Mouse (Mus musculus) embryonic facial prominence, embryonic 14.5 days (tissue): ENCODE measurements around the gene Mettl11b. TPM values are rescaled to one million over a fixed set of nuclear protein-coding genes. Genes with fewer than 3 reads are reported as not detected.
A peak's percentile ranks its signal among the peaks of the same experiment; 100 is the strongest.

ENCODE experiments used
- ATAC-seq: fragments of 200-750 bp; cut with Nextera tagmentation; 2 replicates; pipeline ENCODE4 v1.8.0; 2017; ENCODE audit warnings: low read depth, moderate number of reproducible peaks, moderate TSS enrichment
- DNase-seq: peaks from one replicate; pipeline ENCODE4 v3.0.0-alpha.2; 2015; ENCODE audit warnings: low spot score
- H3K27ac ChIP-seq: fragments of 300-500 bp; sonication (generic); replicated peaks from 2 replicates; pipeline ENCODE4 v1.5.1; 2014; ENCODE audit warnings: low read depth, mild to moderate bottlenecking, low read length, moderate library complexity
- H3K27me3 ChIP-seq: fragments of 300-500 bp; sonication (generic); replicated peaks from 2 replicates; pipeline ENCODE4 v1.6.1; 2014; ENCODE audit warnings: low read length; ENCODE audit not compliant: control insufficient read depth, insufficient read depth
- H3K36me3 ChIP-seq: fragments of 300-500 bp; sonication (generic); 2 replicates; pipeline ENCODE4 v1.6.1; 2014; ENCODE audit warnings: low read length, mixed read lengths; ENCODE audit not compliant: control insufficient read depth, insufficient read depth
- H3K4me1 ChIP-seq: fragments of 300-500 bp; sonication (generic); 2 replicates; pipeline ENCODE4 v1.6.1; 2014; ENCODE audit warnings: antibody characterized with exemption, low read length; ENCODE audit not compliant: control insufficient read depth, insufficient read depth
- H3K4me2 ChIP-seq: fragments of 300-500 bp; sonication (generic); 2 replicates; pipeline ENCODE4 v1.6.1; 2014; ENCODE audit warnings: low read depth, mild to moderate bottlenecking, low read length, moderate library complexity, mixed read lengths
- H3K4me3 ChIP-seq: fragments of 300-500 bp; sonication (generic); 2 replicates; pipeline ENCODE4 v1.5.1; 2014; ENCODE audit warnings: low read depth, mild to moderate bottlenecking, low read length
- H3K9ac ChIP-seq: fragments of 300-500 bp; sonication (generic); 2 replicates; pipeline ENCODE4 v1.6.1; 2014; ENCODE audit warnings: low read depth, mild to moderate bottlenecking, low read length, moderate library complexity, mixed read lengths
- H3K9me3 ChIP-seq: fragments of 300-500 bp; sonication (generic); 2 replicates; pipeline ENCODE4 v1.6.1; 2016; ENCODE audit warnings: low read length; ENCODE audit not compliant: control insufficient read depth
- WGBS: fragments of 180-500 bp; shearing (Covaris S2); extraction: QIAGEN DNeasy Blood & Tissue Kit; methylation state at CpG from one replicate; pipeline ENCODE4 v1.1.7; 2014; 5-methylcytosine and 5-hydroxymethylcytosine counted together
- polyA plus RNA-seq: library from polyadenylated mRNA; unstranded; fragments of >200 nt; fragmentation: Nextera tagmentation; extraction: Ambion mirVana; gene quantifications from 2 replicates; pipeline ENCODE4 v1.2.1, GENCODE M21; 2014

Gene Mettl11b
- polyA plus RNA-seq, 1 experiment from 2014 or later = 1.5 TPM

DNA sequence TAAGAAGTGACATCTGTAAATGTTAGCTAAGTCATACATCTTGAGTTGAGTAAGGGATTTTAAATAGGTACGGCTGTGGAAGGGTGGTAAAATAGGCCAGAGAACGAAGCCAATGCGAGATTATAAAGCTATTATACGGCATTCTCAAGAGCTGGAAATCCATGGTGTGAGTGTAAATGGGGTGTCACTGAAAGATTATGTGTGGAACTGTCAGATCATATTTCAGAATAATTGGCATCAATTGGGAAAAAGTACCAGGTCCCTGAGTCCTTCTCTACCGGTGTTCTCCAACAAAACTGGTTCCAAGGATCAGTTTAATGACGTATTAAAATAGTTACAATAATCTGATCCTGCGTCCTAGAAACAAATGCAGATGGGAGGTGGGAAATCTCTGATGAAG lies 24.5 kb downstream of the Mettl11b start:
- no peaks in the 10 kb centered on the region for H3K9me3 ChIP-seq
- ATAC-seq (no peak), DNase-seq (no peak)
- no peaks in the 10 kb centered on the region for H3K36me3 ChIP-seq
- H3K9ac ChIP-seq = no peak overlapping the region
- no peaks in the 10 kb centered on the region for H3K27me3 ChIP-seq
- H3K4me1 ChIP-seq = no peaks in the 10 kb centered on the region
- WGBS = 76% methylated on average over 7 of the region's 7 CpGs
- H3K27ac ChIP-seq = no peak overlapping the region
- H3K4me3 ChIP-seq = no peak overlapping the region
- no peak overlapping the region for H3K4me2 ChIP-seq

DNA sequence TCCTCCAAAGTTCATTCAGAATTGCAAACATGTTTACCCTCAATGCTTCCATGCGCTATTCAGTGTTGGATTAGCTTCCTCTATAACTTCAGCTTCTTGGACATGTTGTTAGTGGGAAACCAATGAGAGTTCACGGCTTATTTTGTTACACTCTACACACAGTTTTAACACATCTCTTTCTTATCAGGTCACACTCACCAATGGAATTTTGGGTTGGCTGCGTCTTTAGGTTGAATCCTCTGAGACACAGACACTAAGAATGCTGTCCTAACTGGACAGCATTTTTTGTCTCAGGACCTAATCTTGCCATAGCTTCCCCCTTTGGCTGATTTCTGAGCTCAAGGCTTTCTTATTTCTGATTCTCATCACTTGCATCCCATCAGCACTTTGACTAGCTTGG lies 25.3 kb downstream of the Mettl11b start:
- H3K9me3 ChIP-seq = no peaks in the 10 kb centered on the region
- H3K27me3 ChIP-seq = no peaks in the 10 kb centered on the region
- H3K36me3 ChIP-seq = no peaks in the 10 kb centered on the region
- H3K27ac ChIP-seq = no peak overlapping the region
- no peaks in the 10 kb centered on the region for H3K4me1 ChIP-seq
- H3K4me2 ChIP-seq = no peak overlapping the region
- no peak for ATAC-seq
- DNase-seq = no peak
- WGBS = 78% methylated on average over 3 of the region's 3 CpGs
- H3K4me3 ChIP-seq = no peak overlapping the region
- no peak overlapping the region for H3K9ac ChIP-seq

DNA sequence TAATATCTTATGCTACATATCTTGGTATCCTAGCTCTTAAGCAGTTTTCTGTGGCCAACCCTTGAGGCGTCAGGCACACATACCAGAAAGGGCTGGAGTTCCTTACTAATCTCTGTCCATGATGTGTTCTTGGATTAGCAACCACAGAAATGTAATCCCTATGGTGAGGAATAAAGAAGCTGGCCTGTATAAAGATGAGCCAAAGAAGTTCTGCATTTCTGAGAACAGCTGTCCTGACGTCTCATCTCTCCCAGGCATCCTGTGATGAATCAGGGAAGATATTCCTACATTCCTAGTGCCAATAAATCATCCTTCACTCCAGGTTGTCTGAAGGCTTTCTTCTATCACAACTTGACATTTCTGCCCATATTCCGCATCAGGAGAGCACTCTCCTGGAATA lies 33.2 kb downstream of the Mettl11b start:
- ATAC-seq (no peak), DNase-seq (no peak)
- no peak overlapping the region for H3K9ac ChIP-seq
- H3K9me3 ChIP-seq = no peaks in the 10 kb centered on the region
- H3K27ac ChIP-seq = no peak overlapping the region
- H3K4me3 ChIP-seq = no peak overlapping the region
- H3K36me3 ChIP-seq = no peaks in the 10 kb centered on the region
- no peak overlapping the region for H3K4me2 ChIP-seq
- WGBS = 78% methylated on average over 3 of the region's 3 CpGs
- no peaks in the 10 kb centered on the region for H3K4me1 ChIP-seq
- no peaks in the 10 kb centered on the region for H3K27me3 ChIP-seq

DNA sequence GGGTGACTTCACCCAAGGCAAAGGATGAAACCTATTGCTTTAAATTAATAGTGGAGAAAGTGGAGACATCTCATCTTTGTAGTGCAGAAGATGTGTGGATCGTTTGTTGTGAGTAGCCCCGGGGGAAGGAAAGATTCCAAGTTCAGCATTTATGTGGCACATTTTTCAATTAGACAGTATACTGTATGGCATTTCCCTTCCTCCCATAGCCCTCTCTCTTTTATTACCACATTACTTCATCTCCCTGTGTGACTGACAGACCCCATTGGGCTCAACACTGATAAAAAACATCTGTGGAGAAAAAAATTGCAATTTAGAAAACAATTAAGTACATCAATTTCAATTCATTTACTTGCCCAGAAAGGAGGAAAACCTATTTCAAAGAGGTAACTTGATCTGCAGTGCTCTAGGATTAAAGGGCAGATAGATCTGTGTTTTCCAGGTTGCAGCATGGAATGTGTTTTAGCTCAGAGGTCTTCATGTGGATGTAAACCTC lies 42.0 kb downstream of the Mettl11b start:
- peak; percentile 32 for DNase-seq
- Histone ChIP-seq H3K9me3 (no peaks in the 10 kb centered on the region), H3K36me3 (no peaks in the 10 kb centered on the region), H3K27ac (no peak overlapping the region), H3K9ac (no peak overlapping the region), H3K4me2 (no peak overlapping the region), H3K27me3 (no peaks in the 10 kb centered on the region), H3K4me1 (peaks cover 9% of the 10 kb centered on the region), H3K4me3 (no peak overlapping the region)
- WGBS = 29% methylated on average over 2 of the region's 2 CpGs
- ATAC-seq = no peak

DNA sequence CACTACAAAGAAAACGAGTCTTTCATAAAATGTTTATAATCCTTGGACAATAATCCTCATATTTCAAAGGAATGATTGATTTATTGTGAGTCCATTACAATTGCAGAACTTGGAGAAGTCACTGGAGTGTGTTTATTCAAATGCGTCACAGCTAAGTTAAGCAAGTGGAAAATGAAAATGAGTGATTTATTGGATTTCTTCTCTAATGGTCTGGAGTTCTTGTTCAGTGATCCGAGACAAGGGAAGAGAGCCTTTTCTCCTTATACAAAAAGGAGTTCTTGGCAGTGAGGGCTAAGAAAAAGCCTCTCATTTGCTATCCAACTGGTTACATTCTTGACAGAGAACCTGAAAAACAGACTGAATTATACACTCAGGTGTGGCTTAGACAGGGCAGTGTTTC lies 42.9 kb downstream of the Mettl11b start:
- no peaks in the 10 kb centered on the region for H3K36me3 ChIP-seq
- DNase-seq (no peak), ATAC-seq (no peak)
- H3K27ac ChIP-seq = no peak overlapping the region
- H3K9ac ChIP-seq = no peak overlapping the region
- no peak overlapping the region for H3K4me2 ChIP-seq
- no peaks in the 10 kb centered on the region for H3K9me3 ChIP-seq
- WGBS = 65% methylated on average over 3 of the region's 3 CpGs
- no peak overlapping the region for H3K4me3 ChIP-seq
- peaks cover 9% of the 10 kb centered on the region for H3K4me1 ChIP-seq
- H3K27me3 ChIP-seq = no peaks in the 10 kb centered on the region

DNA sequence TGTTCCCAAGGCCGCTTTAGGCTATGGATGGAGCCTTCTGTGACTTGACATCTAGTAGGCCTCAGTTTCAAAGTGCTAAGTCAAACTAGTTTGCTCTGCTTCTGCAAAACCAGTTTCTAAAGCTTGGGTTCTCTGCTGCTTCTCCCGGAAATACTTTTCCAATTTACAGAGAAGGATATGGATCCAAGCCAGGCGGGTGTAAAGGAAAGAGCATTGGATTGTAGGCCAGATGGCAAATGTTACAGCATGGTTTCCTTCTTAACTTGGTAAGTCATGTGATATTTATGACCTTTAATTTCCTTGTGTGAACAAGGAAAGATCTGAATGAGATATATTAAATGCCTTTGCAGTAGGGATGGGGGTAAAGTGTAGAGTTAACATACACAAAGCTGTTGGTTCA lies 52.2 kb downstream of the Mettl11b start:
- H3K9ac ChIP-seq = no peak overlapping the region
- no peak overlapping the region for H3K4me2 ChIP-seq
- no peak overlapping the region for H3K4me3 ChIP-seq
- H3K4me1 ChIP-seq = no peaks in the 10 kb centered on the region
- DNase-seq (peak; percentile 37), ATAC-seq (no peak)
- H3K36me3 ChIP-seq = no peaks in the 10 kb centered on the region
- 77% methylated on average over 3 of the region's 3 CpGs for WGBS
- no peaks in the 10 kb centered on the region for H3K9me3 ChIP-seq
- no peaks in the 10 kb centered on the region for H3K27me3 ChIP-seq
- H3K27ac ChIP-seq = no peak overlapping the region

DNA sequence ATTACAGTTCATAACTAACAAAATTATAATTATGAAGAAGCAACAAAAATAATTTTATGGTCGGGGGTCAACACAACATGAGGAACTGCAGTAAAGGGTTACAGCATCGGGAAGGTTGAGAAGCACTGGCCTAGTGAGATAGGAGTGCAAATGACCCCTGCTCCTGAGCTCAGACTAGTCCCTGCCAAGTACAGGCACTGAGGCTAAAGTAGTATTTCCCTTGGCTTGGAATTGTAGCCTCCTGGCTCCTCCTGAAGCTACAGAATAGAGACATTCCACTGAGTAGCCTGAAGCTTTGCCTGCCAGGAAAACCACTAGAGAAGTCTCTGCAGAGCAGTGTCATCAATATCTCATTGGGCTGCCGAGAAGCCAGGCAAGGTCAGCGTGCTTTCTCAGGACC lies 53.7 kb downstream of the Mettl11b start:
- no peaks in the 10 kb centered on the region; the same call in 1 of the 2 replicates for H3K4me1 ChIP-seq
- no peak overlapping the region for H3K4me2 ChIP-seq
- no peaks in the 10 kb centered on the region for H3K36me3 ChIP-seq
- WGBS = 78% methylated on average over 4 of the region's 4 CpGs
- ATAC-seq = no peak
- no peaks in the 10 kb centered on the region for H3K27me3 ChIP-seq
- no peak overlapping the region for H3K4me3 ChIP-seq
- H3K9ac ChIP-seq = no peak overlapping the region
- no peak overlapping the region for H3K27ac ChIP-seq
- peak; percentile 15 for DNase-seq
- H3K9me3 ChIP-seq = no peaks in the 10 kb centered on the region

DNA sequence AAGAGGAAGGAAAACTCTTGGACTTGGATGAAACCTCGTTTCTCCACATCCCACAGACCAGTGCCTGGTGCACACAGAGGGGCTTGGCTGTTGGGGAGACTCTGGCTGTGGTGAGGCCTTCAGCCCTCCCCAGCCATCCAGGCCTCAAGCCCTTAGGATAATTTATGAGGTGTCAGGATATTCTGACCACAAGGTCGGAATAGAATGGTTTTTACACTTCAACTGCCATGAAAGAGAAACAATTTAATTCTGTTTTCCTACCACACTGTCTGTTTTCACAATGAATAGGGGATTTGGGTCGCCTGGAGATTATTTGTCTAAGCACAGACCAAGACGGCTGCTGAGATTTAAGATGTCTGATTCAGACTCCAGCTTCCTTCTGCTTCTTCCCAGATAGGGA lies 54.3 kb downstream of the Mettl11b start:
- Histone ChIP-seq H3K27me3 (no peaks in the 10 kb centered on the region), H3K4me2 (no peak overlapping the region), H3K4me3 (no peak overlapping the region), H3K4me1 (no peaks in the 10 kb centered on the region; the same call in 1 of the 2 replicates), H3K27ac (no peak overlapping the region), H3K9me3 (no peaks in the 10 kb centered on the region), H3K9ac (no peak overlapping the region), H3K36me3 (no peaks in the 10 kb centered on the region)
- DNase-seq (no peak), ATAC-seq (no peak)
- 41% methylated on average over 4 of the region's 4 CpGs for WGBS

DNA sequence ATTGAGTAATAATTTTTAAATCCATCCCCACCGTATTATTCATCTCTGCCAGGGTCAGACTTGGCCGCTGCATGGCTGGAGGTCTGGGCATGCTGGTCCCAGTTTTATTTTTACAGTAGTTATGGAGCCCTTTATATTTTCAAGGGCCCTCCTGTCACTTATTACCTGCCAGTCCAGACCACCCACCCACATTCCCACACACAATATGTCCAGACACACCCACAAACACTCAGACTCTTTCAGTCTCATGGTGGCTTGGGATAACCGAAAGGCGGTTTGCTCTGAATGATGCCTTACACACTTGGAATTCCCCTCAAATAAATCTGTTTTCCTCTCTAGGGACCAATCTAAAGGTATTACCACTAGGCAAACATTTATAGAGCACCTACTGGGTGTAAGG lies 55.1 kb downstream of the Mettl11b start:
- Histone ChIP-seq H3K4me1 (no peaks in the 10 kb centered on the region; the same call in 1 of the 2 replicates), H3K36me3 (no peaks in the 10 kb centered on the region), H3K27me3 (no peaks in the 10 kb centered on the region), H3K27ac (no peak overlapping the region), H3K9me3 (no peaks in the 10 kb centered on the region), H3K4me3 (no peak overlapping the region), H3K9ac (no peak overlapping the region), H3K4me2 (no peak overlapping the region)
- DNase-seq = no peak
- no peak for ATAC-seq
- WGBS = 69% methylated on average over 4 of the region's 4 CpGs
